ENCODE assay signal across 8 mouse cellular contexts in genomic region chr12:101718054-101718754, GRCm38 (mm10). TPM values are rescaled to one million over a fixed set of nuclear protein-coding genes. Genes with fewer than 3 reads are reported as not detected.
A peak's percentile ranks its signal among the peaks of the same experiment; 100 is the strongest.
DNase-seq lines count a peak whose midpoint lies in the region; ATAC-seq and TF ChIP-seq lines count a peak whose summit lies in the region.

Gene Tc2n, minus strand, starts transcription at chr12:101718523.

- peak within 1 kb of the TSS; percentile 65 for H3K9ac ChIP-seq in heart, embryonic 16.5 days (ENCODE audit: low read length)
- H3K9ac ChIP-seq in lung, embryonic 15.5 days: peak within 1 kb of the TSS; percentile 60

- H3K9me3 ChIP-seq in erythroblast, embryonic 14.5 days (ENCODE audit: control insufficient read depth, low read length): peaks cover 2% of the 10 kb centered on the region; the same call in 1 of the 2 replicates
- H3K9me3 ChIP-seq in heart, embryonic 16.5 days (replicated peaks; ENCODE audit: control insufficient read depth, low read length): no peaks in the 10 kb centered on the region
- no peaks in the 10 kb centered on the region for H3K9me3 ChIP-seq in lung, embryonic 15.5 days

- no peak for TF ChIP-seq POLR2A in brain, embryonic 14.5 days (IDR thresholded peaks at IDR 0.05; ENCODE audit: borderline replicate concordance, extremely low read depth, insufficient read depth, insufficient read length, poor library complexity, severe bottlenecking)
- TF ChIP-seq POLR2A in olfactory bulb, adult 2 months (IDR thresholded peaks at IDR 0.05; ENCODE audit: insufficient read depth, low read depth, low read length): no peak

- WGBS in heart, embryonic 16.5 days: 1% methylated on average over 75 of the region's 75 CpGs
- under 1% methylated on average over 72 of the region's 75 CpGs for WGBS in lung, embryonic 15.5 days
- under 1% methylated on average over 75 of the region's 75 CpGs for WGBS in olfactory bulb, adult 2 months

- H3K4me3 ChIP-seq in erythroblast, embryonic 14.5 days (replicated peaks): peak within 1 kb of the TSS; percentile 52
- peak within 1 kb of the TSS; percentile 74 for H3K4me3 ChIP-seq in heart, embryonic 16.5 days (ENCODE audit: low read length)
- H3K4me3 ChIP-seq in lung, embryonic 15.5 days: peak within 1 kb of the TSS; percentile 65
- H3K4me3 ChIP-seq in olfactory bulb, adult 2 months (ENCODE audit: insufficient read depth, low read depth, low read length): peak within 1 kb of the TSS; percentile 46

- H3K4me2 ChIP-seq in heart, embryonic 16.5 days (ENCODE audit: low read depth, low read length): peak within 1 kb of the TSS; percentile 100
- H3K4me2 ChIP-seq in lung, embryonic 15.5 days: peak within 1 kb of the TSS; percentile 94

- peak; percentile 96 for ATAC-seq in CD4-positive, CD25-positive, alpha-beta regulatory T cell, adult 4 months
- peak; percentile 93 for ATAC-seq in heart, embryonic 16.5 days (replicated peaks; ENCODE audit: extremely low read depth, insufficient read depth, low FRiP score)
- peak; percentile 99 for ATAC-seq in lung, embryonic 15.5 days (ENCODE audit: borderline replicate concordance, extremely low read depth, low FRiP score, low TSS enrichment)

- no peaks in the 10 kb centered on the region for H3K36me3 ChIP-seq in erythroblast, embryonic 14.5 days (ENCODE audit: control insufficient read depth)
- no peaks in the 10 kb centered on the region for H3K36me3 ChIP-seq in heart, embryonic 16.5 days (ENCODE audit: control insufficient read depth, insufficient read depth)
- H3K36me3 ChIP-seq in lung, embryonic 15.5 days: no peaks in the 10 kb centered on the region

- peaks cover 7% of the 10 kb centered on the region for H3K4me1 ChIP-seq in erythroblast, embryonic 14.5 days (ENCODE audit: control insufficient read depth)
- peaks cover 5% of the 10 kb centered on the region; the same call in 1 of the 2 replicates for H3K4me1 ChIP-seq in heart, embryonic 16.5 days (ENCODE audit: control insufficient read depth, insufficient read depth, low read length)
- H3K4me1 ChIP-seq in lung, embryonic 15.5 days: 0 out of 2 replicates have a peak, but pooled peaks cover 3% of the 10 kb centered on the region
- H3K4me1 ChIP-seq in olfactory bulb, adult 2 months (ENCODE audit: control insufficient read depth, insufficient read depth, low read length): peaks cover 11% of the 10 kb centered on the region

- H3K27me3 ChIP-seq in erythroblast, embryonic 14.5 days (ENCODE audit: control insufficient read depth): peaks cover 36% of the 10 kb centered on the region
- H3K27me3 ChIP-seq in heart, embryonic 16.5 days (ENCODE audit: control insufficient read depth, insufficient read depth, low read length): peaks cover 5% of the 10 kb centered on the region
- H3K27me3 ChIP-seq in lung, embryonic 15.5 days: peaks cover 14% of the 10 kb centered on the region

- peak; percentile 70 for DNase-seq in brain, embryonic 14.5 days (ENCODE audit: low read depth)
- peak; percentile 91 to 94 for DNase-seq in kidney, postnatal 25 days
- peak; percentile 76 for DNase-seq in thymus, postnatal 14 days

- TF ChIP-seq CTCF in brain, embryonic 14.5 days (IDR thresholded peaks at IDR 0.05; ENCODE audit: borderline replicate concordance, extremely low read depth, insufficient read depth, insufficient read length): no peak
- no peak for TF ChIP-seq CTCF in olfactory bulb, adult 2 months (IDR thresholded peaks at IDR 0.05; ENCODE audit: insufficient read depth, low read depth, low read length)

- H3K27ac ChIP-seq in heart, embryonic 16.5 days (ENCODE audit: low read length): no peak within 1 kb of the TSS
- H3K27ac ChIP-seq in lung, embryonic 15.5 days: peak within 1 kb of the TSS; percentile 93
- H3K27ac ChIP-seq in olfactory bulb, adult 2 months (ENCODE audit: insufficient read depth, low read depth, low read length): no peak within 1 kb of the TSS

RNA-seq across cellular contexts. Expression of gene Tc2n, which starts in this region (rescaled TPM):
- polyA plus RNA-seq in CD4-positive, CD25-positive, alpha-beta regulatory T cell, adult 4 months (2017; shearing (Covaris generic)): under 1 TPM in 1 of 2 experiments, not detected in 1; 0.09 TPM
- 0.05 and 0.18 TPM in 2 replicates for polyA plus RNA-seq in brain, embryonic 14.5 days (2012; rRNA removed)
- polyA plus RNA-seq in erythroblast, embryonic 14.5 days (2012): not detected in 2 replicates
- 0.35 and 1.3 TPM in 2 replicates for polyA plus RNA-seq in heart, embryonic 16.5 days (2015; fragmentation: Nextera tagmentation; extraction: Ambion mirVana)
- polyA plus RNA-seq in lung, embryonic 15.5 days (2015; fragmentation: Nextera tagmentation; extraction: Ambion mirVana): 5.7 and 5.8 TPM in 2 replicates
- not detected in 2 replicates for polyA plus RNA-seq in olfactory bulb, adult 2 months (2012; ENCODE audit: insufficient read depth, insufficient read length, low replicate concordance, missing spikeins)

Comparison
In these comparisons a context has a peak if more than half of its experiments do, and no peak if none do; other contexts are left out.
1. Peak in ATAC-seq in CD4-positive, CD25-positive, alpha-beta regulatory T cell, adult 4 months; RNA of the gene not detected or under 1 TPM.
2. Peak in DNase-seq in brain, embryonic 14.5 days; RNA of the gene not detected or under 1 TPM.